Mouse (Mus musculus) layer of hippocampus, adult 2 months (tissue): Measurements from ENCODE around the gene Ctsj. TPM values are rescaled to one million over a fixed set of nuclear protein-coding genes. Genes with fewer than 3 reads are reported as not detected.
"Not testable (repeated sequence)": the region's sequence is repeated elsewhere in the genome, so short reads cannot be mapped to it uniquely, and the experiment has no call there.

ENCODE experiments used
- DNase-seq, 2 experiments: peaks; one replicate each; pipeline ENCODE4 v3.0.0; 2022; ENCODE audit warnings: low spot score in 2 of 2
- H3K27ac ChIP-seq: fragments of 200-600 bp; 2 replicates; pipeline ENCODE4 v1.8.1; 2022
- H3K4me3 ChIP-seq: fragments of 200-600 bp; 2 replicates; pipeline ENCODE4 v1.8.1; 2022; ENCODE audit warnings: mild to moderate bottlenecking
- CTCF ChIP-seq: fragments of 200-600 bp; conservative IDR thresholded peaks from 2 replicates; pipeline ENCODE4 v1.8.1; 2022; ENCODE audit warnings: antibody characterized with exemption, mild to moderate bottlenecking, moderate library complexity
- long read RNA-seq, 2 experiments: library from polyadenylated mRNA; stranded (forward); transcript quantifications; one replicate each; pipeline ENCODE4 v2.0.0; 2021; ENCODE audit warnings: borderline mapping rate in 2 of 2
- total RNA-seq, 2 experiments: library from RNA; stranded (reverse); gene quantifications; 2 replicates each; pipeline ENCODE4 v1.2.3; 2021

The Ctsj gene
- total RNA-seq: not detected
- long read RNA-seq, experiment 1: 0 reads
- long read RNA-seq, experiment 2: 0 reads

GRCm38 (mm10) chr13:61005859-61006258 lies at the start of gene Ctsj:
TSS of gene Ctsj (minus strand) at chr13:61005959.
- no peak within 1 kb of the TSS for H3K27ac ChIP-seq
- DNase-seq: no peak
- no peak for TF ChIP-seq CTCF
- H3K4me3 ChIP-seq: no peak within 1 kb of the TSS

GRCm38 (mm10) chr13:61040531-61040930 lies 34.8 kb upstream of the Ctsj start, which contains the start of gene Ctsq:
TSS of gene Ctsq (minus strand) at chr13:61040631.
- Histone ChIP-seq H3K27ac (no peak within 1 kb of the TSS), H3K4me3 (no peak within 1 kb of the TSS)
- no peak for TF ChIP-seq CTCF
- DNase-seq: no peak

- DNase-seq: no peak
- Histone ChIP-seq H3K27ac (no peak overlapping the region), H3K4me3 (no peak overlapping the region)
- no peak for TF ChIP-seq CTCF
Observed at GRCm38 (mm10) chr13:61022785-61023184, 17.0 kb upstream of the Ctsj start.

- Histone ChIP-seq H3K4me3 (no peak overlapping the region), H3K27ac (no peak overlapping the region)
- no peak for TF ChIP-seq CTCF
- no peak for DNase-seq
Observed at GRCm38 (mm10) chr13:61021844-61022243, 16.1 kb upstream of the Ctsj start.

- no peak for DNase-seq
- Histone ChIP-seq H3K27ac (no peak overlapping the region), H3K4me3 (no peak overlapping the region)
- TF ChIP-seq CTCF: no peak
Observed at GRCm38 (mm10) chr13:61010171-61010570, 4.4 kb upstream of the Ctsj start.

- TF ChIP-seq CTCF: no peak
- DNase-seq: no peak
- Histone ChIP-seq H3K27ac (no peak overlapping the region), H3K4me3 (no peak overlapping the region)
Observed at GRCm38 (mm10) chr13:60997600-60997999, 8.2 kb downstream of the Ctsj start.

- H3K4me3 ChIP-seq, H3K27ac ChIP-seq, DNase-seq: not testable (repeated sequence)
Observed at GRCm38 (mm10) chr13:60986915-60987314, 18.8 kb downstream of the Ctsj start.

- not testable (repeated sequence) for H3K27ac ChIP-seq, H3K4me3 ChIP-seq, DNase-seq
Observed at GRCm38 (mm10) chr13:60972319-60972718, 33.4 kb downstream of the Ctsj start.

- H3K27ac ChIP-seq, DNase-seq, H3K4me3 ChIP-seq: not testable (repeated sequence)
Observed at GRCm38 (mm10) chr13:60963985-60964384, 41.8 kb downstream of the Ctsj start.

- Histone ChIP-seq H3K4me3 (no peak overlapping the region), H3K27ac (no peak overlapping the region)
- no peak for DNase-seq
- TF ChIP-seq CTCF: no peak
Observed at GRCm38 (mm10) chr13:60961706-60962105, 44.1 kb downstream of the Ctsj start.

Other genes starting within 250 kb of the Ctsj start
- not detected for gene BC051665, start 219.6 kb downstream of the Ctsj start, total RNA-seq
- not detected for gene Ctsll3, start 203.1 kb downstream of the Ctsj start, total RNA-seq
- not detected for gene 4930486L24Rik, start 141.5 kb downstream of the Ctsj start, total RNA-seq
- not detected for gene Gm49392, start 109.1 kb downstream of the Ctsj start, total RNA-seq
- 1 to 10 TPM in 1 of 2 experiments, under 1 TPM in 1; 0.83 to 1.8 TPM for gene Ctla2b, start 108.5 kb downstream of the Ctsj start, total RNA-seq
- not detected for gene Tpbpb, start 101.1 kb downstream of the Ctsj start, total RNA-seq
- not detected for gene Gm49393, start 70.4 kb downstream of the Ctsj start, total RNA-seq
- gene Gm49391, start 69.4 kb downstream of the Ctsj start, total RNA-seq: not detected
- gene Ctla2a, start 69.3 kb downstream of the Ctsj start, total RNA-seq: 10 to 100 TPM; 11.8 to 13.9 TPM
- gene Tpbpa, start 64.0 kb downstream of the Ctsj start, total RNA-seq: not detected
- not detected for gene Ctsq, start 34.7 kb upstream of the Ctsj start, total RNA-seq
- not detected for gene Ctsr, start 158.3 kb upstream of the Ctsj start, total RNA-seq
- not detected for gene Cts6, start 197.5 kb upstream of the Ctsj start, total RNA-seq
- gene Cts8, start 249.4 kb upstream of the Ctsj start, total RNA-seq: not detected